Mouse (Mus musculus) heart, adult 10 weeks (tissue): ENCODE results near the gene Gjc2. TPM values are rescaled to one million over a fixed set of nuclear protein-coding genes. Genes with fewer than 3 reads are reported as not detected.

Source experiments
- polyA plus RNA-seq: library from polyadenylated mRNA; stranded (reverse); fragments of 350-450 nt; fragmentation: Illumina TruSeq; extraction: RNeasy Lipid Tissue Mini Kit (QIAGEN cat#74804); gene quantifications from one replicate; pipeline ENCODE4 v1.2.3, GENCODE M21; 2014; ENCODE audit warnings: low read depth, low replicate concordance

Gjc2 gene
- 0.55 TPM for polyA plus RNA-seq

DNA sequence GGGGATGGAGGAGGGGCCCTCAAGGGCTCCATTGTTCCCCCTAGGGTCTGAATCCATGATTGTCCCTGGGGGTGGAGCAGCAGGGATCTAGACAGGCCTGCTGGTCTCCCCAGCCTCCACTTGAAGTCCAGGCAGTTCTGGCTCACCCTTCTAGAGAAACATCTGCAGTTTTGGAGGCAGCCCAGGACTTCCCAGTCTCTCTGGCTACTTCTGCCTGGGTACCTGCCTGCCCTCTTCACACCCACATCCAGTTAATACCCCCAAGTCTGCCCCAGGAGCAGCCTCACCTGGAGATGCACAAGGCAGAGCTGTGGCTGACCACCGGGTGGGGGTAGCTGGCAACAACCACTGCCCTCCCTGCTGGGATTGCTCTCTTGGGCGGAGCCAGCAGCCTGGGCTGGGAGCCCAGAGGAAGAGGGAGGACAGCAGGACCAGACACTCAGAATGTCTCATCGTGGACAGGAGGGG is at the start of gene Gjc2:
TSS of gene Gjc2 (minus strand) at position 350 of the 468 bp plus-strand sequence.

GRCm38 (mm10) chr11:59228122-59228953 is 45.3 kb upstream of the Gjc2 start, which contains the start of gene Arf1:
Gene Arf1, minus strand, starts transcription at chr11:59228270.

DNA sequence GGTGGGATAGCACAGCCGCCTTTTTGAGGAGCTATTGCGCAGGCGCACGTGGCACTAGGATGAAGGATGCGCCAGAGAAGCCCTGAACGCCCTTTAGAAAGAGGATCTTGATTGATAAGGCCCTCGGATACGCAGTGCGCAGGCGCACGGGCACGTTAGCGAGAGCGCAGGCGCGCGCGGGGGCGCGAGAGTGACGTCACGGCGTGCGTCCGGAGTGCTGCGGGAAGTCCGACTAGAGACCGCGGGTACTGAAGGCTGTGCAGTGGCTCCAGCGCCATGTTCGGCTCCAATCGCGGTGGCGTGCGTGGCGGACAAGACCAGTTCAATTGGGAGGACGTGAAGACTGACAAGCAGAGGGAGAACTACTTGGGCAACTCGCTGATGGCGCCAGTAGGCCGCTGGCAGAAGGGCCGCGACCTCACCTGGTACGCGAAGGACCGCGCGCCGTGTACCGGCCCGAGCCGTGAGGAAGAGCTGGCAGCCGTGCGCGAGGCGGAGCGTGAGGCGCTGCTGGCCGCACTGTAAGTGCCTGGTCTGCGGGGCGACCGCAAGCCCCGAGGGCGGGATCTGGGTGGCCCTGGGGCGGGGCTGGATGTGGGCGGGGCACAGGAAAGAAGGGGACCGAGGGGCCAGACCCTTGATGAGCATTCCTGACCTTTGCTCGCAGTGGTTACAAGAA is 25.3 kb upstream of the Gjc2 start, which contains the start of gene 2310033P09Rik:
TSS of gene 2310033P09Rik (plus strand) at position 169 of the 679 bp plus-strand sequence.

GRCm38 (mm10) chr11:59202081-59202995 is 19.3 kb upstream of the Gjc2 start, which contains the start of gene Mrpl55:
Gene Mrpl55, plus strand, starts transcription at chr11:59202486.

GRCm38 (mm10) chr11:59192059-59192386 is 9.0 kb upstream of the Gjc2 start, which contains the start of gene Guk1:
Gene Guk1, minus strand, starts transcription at chr11:59192212.

DNA sequence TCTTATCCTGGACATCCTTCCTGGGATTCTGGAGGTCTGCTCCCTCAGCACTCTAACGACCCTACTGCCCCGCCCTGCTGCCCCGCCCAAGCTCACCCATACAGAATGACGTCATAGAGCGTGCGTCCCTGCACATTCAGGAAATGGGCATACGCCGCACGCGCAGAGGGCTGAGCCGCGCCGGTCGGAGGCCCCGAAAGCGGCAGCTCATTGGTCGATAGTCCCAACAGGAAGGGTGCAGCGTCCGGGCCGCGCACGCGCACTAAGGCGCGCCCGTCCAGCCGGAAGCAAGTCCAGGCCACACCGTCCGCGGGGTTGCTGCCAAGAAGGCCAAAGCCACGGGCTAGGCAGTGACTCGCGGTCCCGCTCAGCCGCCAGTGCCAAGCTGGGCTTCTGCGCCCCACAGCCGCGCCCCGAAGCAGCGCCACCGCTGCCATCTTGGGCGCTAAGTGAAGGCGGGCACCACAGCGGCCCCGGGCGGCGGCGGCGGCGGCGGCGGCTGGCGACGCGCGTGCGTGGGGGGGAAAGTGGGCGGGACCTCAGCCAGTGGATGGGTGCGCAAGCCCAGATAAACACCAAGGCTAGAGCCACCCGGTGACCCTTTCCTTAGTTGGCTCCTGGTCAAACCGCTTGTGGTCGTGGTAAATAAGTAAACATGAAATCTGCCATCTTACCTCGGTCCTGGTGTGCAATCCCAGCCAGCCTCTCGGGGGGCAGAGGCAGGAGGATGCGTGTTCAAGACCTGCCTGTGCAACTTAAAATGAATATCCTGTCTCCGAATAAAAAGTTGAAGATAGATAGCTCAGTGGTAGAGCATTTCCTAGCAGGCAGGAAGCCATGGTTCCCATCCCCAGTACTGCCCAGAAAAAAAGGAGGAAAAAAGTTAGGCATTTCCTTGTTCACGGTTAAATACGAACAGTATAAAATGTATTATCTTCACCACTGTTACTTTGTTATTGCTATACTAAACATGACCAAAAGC is 19.5 kb downstream of the Gjc2 start, which contains the start of gene Iba57:
TSS of gene Iba57 (minus strand) at position 485 of the 982 bp plus-strand sequence.

GRCm38 (mm10) chr11:59135904-59136452 is 47.0 kb downstream of the Gjc2 start, which contains the start of gene Obscn:
Gene Obscn, minus strand, starts transcription at chr11:59136402.

Other genes starting within 250 kb of the Gjc2 start
- 123 TPM for gene Rnf187, start 244.3 kb downstream of the Gjc2 start, polyA plus RNA-seq
- 0.94 TPM for gene Hist3h2ba, start 234.3 kb downstream of the Gjc2 start, polyA plus RNA-seq
- gene Hist3h2a, start 228.5 kb downstream of the Gjc2 start, polyA plus RNA-seq: 13.8 TPM
- gene Trim17, start 228.5 kb downstream of the Gjc2 start, polyA plus RNA-seq: 0.24 TPM
- 21.1 TPM for gene Trim11, start 205.1 kb downstream of the Gjc2 start, polyA plus RNA-seq
- 444 TPM for gene Obscn, start 46.8 kb downstream of the Gjc2 start, polyA plus RNA-seq
- 14.1 TPM for gene Iba57, start 19.5 kb downstream of the Gjc2 start, polyA plus RNA-seq
- gene Guk1, start 9.0 kb upstream of the Gjc2 start, polyA plus RNA-seq: 107 TPM
- 135 TPM for gene Mrpl55, start 19.3 kb upstream of the Gjc2 start, polyA plus RNA-seq
- 11.9 TPM for gene 2310033P09Rik, start 25.1 kb upstream of the Gjc2 start, polyA plus RNA-seq
- gene Arf1, start 45.1 kb upstream of the Gjc2 start, polyA plus RNA-seq: 279 TPM
- gene Wnt3a, start 107.5 kb upstream of the Gjc2 start, polyA plus RNA-seq: not detected
- 4.0 TPM for gene Wnt9a, start 123.7 kb upstream of the Gjc2 start, polyA plus RNA-seq
- not detected for gene Prss38, start 192.4 kb upstream of the Gjc2 start, polyA plus RNA-seq